Mouse (Mus musculus): ENCODE data around the gene Cwf19l1.

- TF ChIP-seq CTCF (IDR thresholded peaks at IDR 0.05; ENCODE audit: low read depth), result no peak
- peak; percentile 59 for TF ChIP-seq EP300 (IDR thresholded peaks at IDR 0.05; ENCODE audit: low read depth)
These were observed 28.6 kb downstream of the Cwf19l1 start, which contains the start of gene Chuk for GRCm38 (mm10) chr19:44106831-44107660.
